In the genomic region with DNA sequence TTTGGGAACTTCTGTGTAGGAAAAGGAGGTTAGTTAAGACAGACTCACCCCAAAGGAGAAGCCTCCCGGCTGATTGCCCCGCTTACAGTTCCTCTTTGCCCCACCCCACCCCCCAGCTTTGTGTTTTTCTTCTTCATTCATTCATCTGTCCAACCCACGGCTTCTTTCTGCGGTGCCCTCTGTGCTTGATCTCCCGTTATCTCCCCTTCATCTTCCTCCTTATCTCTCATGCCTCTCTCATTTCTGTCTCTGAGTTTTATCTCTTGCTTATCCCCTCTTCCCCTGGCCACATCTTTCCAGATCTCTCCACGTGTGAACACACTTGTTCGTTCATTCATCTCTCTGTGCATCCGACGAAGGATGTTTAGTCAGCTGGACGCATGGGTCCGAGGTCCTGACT, we compare ENCODE assay signal across 16 mouse cellular contexts. TPM values are rescaled to one million over a fixed set of nuclear protein-coding genes. Genes with fewer than 3 reads are reported as not detected.
DNase-seq lines count a peak whose midpoint lies in the region; ATAC-seq and TF ChIP-seq lines count a peak whose summit lies in the region.
"Had no signal": no experiment of that assay in that cellular context is flagged by ENCODE, and none has a peak within 500 bp of the region (broad histone marks: within the 10 kb centered on the region; RNA-seq: fewer than 3 reads in every experiment).

No protein-coding gene starts in this region.

- TF ChIP-seq CTCF in liver, adult 2 months (IDR thresholded peaks at IDR 0.05; ENCODE audit: low read depth, low read length), result no peak
- no peak for TF ChIP-seq CTCF in G1E (IDR thresholded peaks at IDR 0.05; ENCODE audit: low read depth, low read length)

- peak overlapping the region; percentile 24 for H3K4me3 ChIP-seq in liver, adult 2 months (ENCODE audit: insufficient read depth, low read depth, low read length)
- H3K4me3 ChIP-seq in G1E (ENCODE audit: low read depth, low read length), result peak overlapping the region; percentile 8; the same call in 1 of the 2 replicates
- H3K4me3 ChIP-seq in embryonic facial prominence, embryonic 14.5 days (ENCODE audit: low read depth, low read length), result 0 out of 2 replicates have a peak overlapping the region, but pooled peaks have one; percentile 1
- H3K4me3 ChIP-seq: hindbrain, embryonic 10.5 days had no signal

- no peaks in the 10 kb centered on the region for H3K36me3 ChIP-seq in liver, adult 2 months (ENCODE audit: control insufficient read depth, insufficient read depth, low read length)
- H3K36me3 ChIP-seq in G1E (replicated peaks), result no peaks in the 10 kb centered on the region
- H3K36me3 ChIP-seq in embryonic facial prominence, embryonic 14.5 days (ENCODE audit: control insufficient read depth, insufficient read depth, low read length), result no peaks in the 10 kb centered on the region
- H3K36me3 ChIP-seq: hindbrain, embryonic 10.5 days had no signal

- H3K9ac ChIP-seq in liver, adult 2 months (ENCODE audit: low read depth, low read length), result no peak overlapping the region
- no peak overlapping the region for H3K9ac ChIP-seq in embryonic facial prominence, embryonic 14.5 days (ENCODE audit: low read depth, low read length)

- no peak overlapping the region for H3K27ac ChIP-seq in liver, adult 2 months (replicated peaks; ENCODE audit: insufficient read depth, low read depth, low read length)
- H3K27ac ChIP-seq in embryonic facial prominence, embryonic 14.5 days (replicated peaks; ENCODE audit: low read depth, low read length), result no peak overlapping the region
- H3K27ac ChIP-seq: hindbrain, embryonic 10.5 days had no signal

- WGBS in liver, adult 2 months, result 50% methylated on average over 11 of the region's 11 CpGs
- WGBS in embryonic facial prominence, embryonic 14.5 days, result 83% methylated on average over 11 of the region's 11 CpGs

- no peaks in the 10 kb centered on the region for H3K9me3 ChIP-seq in G1E (replicated peaks)
- no peaks in the 10 kb centered on the region for H3K9me3 ChIP-seq in embryonic facial prominence, embryonic 14.5 days (ENCODE audit: control insufficient read depth, low read length)
- H3K9me3 ChIP-seq: hindbrain, embryonic 10.5 days had no signal

- ATAC-seq in G1E (ENCODE audit: extremely low read depth, insufficient number of reproducible peaks, low FRiP score, poor library complexity, severe bottlenecking), result peak; percentile 32; the same call in 1 of the 2 replicates
- no peak for ATAC-seq in embryonic facial prominence, embryonic 14.5 days (ENCODE audit: low read depth)
- ATAC-seq in megakaryocyte, adult 5-6 weeks (ENCODE audit: poor library complexity, severe bottlenecking), result peak; percentile 16; the same call in 1 of the 2 replicates
- no peak for ATAC-seq in megakaryocyte progenitor cell, adult 5-6 weeks (replicated peaks; ENCODE audit: poor library complexity)
- ATAC-seq: midbrain, embryonic 16.5 days had no signal

- H3K79me2 ChIP-seq in liver, adult 2 months (ENCODE audit: control insufficient read depth, insufficient read depth, low read length), result no peaks in the 10 kb centered on the region

- no peak for DNase-seq in liver, adult 2 months (ENCODE audit: extremely low read depth, low read depth, low spot score)
- DNase-seq in liver, result no peak
- no peak for DNase-seq in G1E (ENCODE audit: low spot score)
- no peak for DNase-seq in embryonic facial prominence, embryonic 14.5 days (ENCODE audit: low spot score)
- no peak for DNase-seq in retina, embryonic 14.5 days (ENCODE audit: low spot score)
- DNase-seq: embryo, embryonic 11 days had no signal

- TF ChIP-seq POLR2A in liver, adult 2 months (IDR thresholded peaks at IDR 0.05; ENCODE audit: extremely low read depth, insufficient read depth, low read length), result no peak

- no peak overlapping the region for H3K4me2 ChIP-seq in embryonic facial prominence, embryonic 14.5 days (ENCODE audit: low read depth, low read length)

- no peaks in the 10 kb centered on the region; the same call in 1 of the 2 replicates for H3K27me3 ChIP-seq in liver, adult 2 months (ENCODE audit: control insufficient read depth, insufficient read depth, low read length)
- peaks cover 71% of the 10 kb centered on the region for H3K27me3 ChIP-seq in G1E (ENCODE audit: insufficient read depth, low read length)
- peaks cover 38% of the 10 kb centered on the region for H3K27me3 ChIP-seq in embryonic facial prominence, embryonic 14.5 days (replicated peaks; ENCODE audit: control insufficient read depth, insufficient read depth, low read length)

- H3K4me1 ChIP-seq in liver, adult 2 months (ENCODE audit: control insufficient read depth, insufficient read depth, low read length), result no peaks in the 10 kb centered on the region
- peaks cover 39% of the 10 kb centered on the region for H3K4me1 ChIP-seq in G1E (ENCODE audit: insufficient read depth, low read depth, low read length)
- peaks cover 1% of the 10 kb centered on the region; the same call in 1 of the 2 replicates for H3K4me1 ChIP-seq in embryonic facial prominence, embryonic 14.5 days (ENCODE audit: control insufficient read depth, insufficient read depth, low read length)

RNA-seq across cellular contexts. Expression of a gene that starts 0.7 kb away (rescaled TPM):
- total RNA-seq in liver, adult 2 months (2014; rRNA removed), result 0.13 TPM in 1 of 2 replicates, not detected in the other
- 0.15 and 0.29 TPM in 2 replicates for polyA plus RNA-seq in liver, adult 2 months (2012; rRNA removed)
- total RNA-seq in G1E (2014; fragmentation: Nextera tagmentation) (0.68 TPM in 1 of 2 replicates, not detected in the other), G1E (2017) (1.4 and 1.5 TPM in 2 replicates)
- 0.04 TPM in 1 of 2 replicates, not detected in the other for polyA plus RNA-seq in G1E (2012)
- polyA plus RNA-seq in embryonic facial prominence, embryonic 14.5 days (2014; fragmentation: Nextera tagmentation; extraction: Ambion mirVana), result 0.62 and 0.74 TPM in 2 replicates
- total RNA-seq in megakaryocyte, adult 5-6 weeks (2015), result 33.1 and 34.6 TPM in 2 replicates
- 28.2 and 30.0 TPM in 2 replicates for total RNA-seq in megakaryocyte, adult 5-6 weeks (2017)
- 18.6 and 33.2 TPM in 2 replicates for total RNA-seq in megakaryocyte progenitor cell, adult 5-6 weeks (2015)
- total RNA-seq in megakaryocyte progenitor cell, adult 5-6 weeks (2017), result 11.1 and 16.4 TPM in 2 replicates
- polyA plus RNA-seq: forebrain, embryonic 11.5 days; hindbrain, embryonic 10.5 days; midbrain, embryonic 16.5 days had no signal

RNA-seq across cellular contexts. Expression of a gene that starts 4.0 kb away (rescaled TPM):
- 0.27 TPM in 1 of 2 replicates, not detected in the other for total RNA-seq in liver, adult 2 months (2014; rRNA removed)
- polyA plus RNA-seq in liver, adult 2 months (2012; rRNA removed), result 0.06 TPM in 1 of 2 replicates, not detected in the other
- total RNA-seq in G1E (2014; fragmentation: Nextera tagmentation) (not detected in 2 replicates), G1E (2017) (0.12 TPM in 1 of 2 replicates, not detected in the other)
- polyA plus RNA-seq in G1E (2012), result not detected in 2 replicates
- 0.34 and 0.40 TPM in 2 replicates for polyA plus RNA-seq in embryonic facial prominence, embryonic 14.5 days (2014; fragmentation: Nextera tagmentation; extraction: Ambion mirVana)
- 0.11 TPM in 1 of 2 replicates, not detected in the other for total RNA-seq in megakaryocyte, adult 5-6 weeks (2015)
- 0.24 TPM in 1 of 2 replicates, not detected in the other for total RNA-seq in megakaryocyte, adult 5-6 weeks (2017)
- not detected in 2 replicates for total RNA-seq in megakaryocyte progenitor cell, adult 5-6 weeks (2015)
- total RNA-seq in megakaryocyte progenitor cell, adult 5-6 weeks (2017), result not detected in 2 replicates
- polyA plus RNA-seq: forebrain, embryonic 11.5 days; hindbrain, embryonic 10.5 days; kidney, embryonic 16.5 days had no signal

RNA-seq across cellular contexts. Expression of a gene that starts 6.9 kb away (rescaled TPM):
- total RNA-seq in liver, adult 2 months (2014; rRNA removed), result 1.8 and 3.0 TPM in 2 replicates
- 2.6 and 4.7 TPM in 2 replicates for polyA plus RNA-seq in liver, adult 2 months (2012; rRNA removed)
- not detected in 2 replicates for total RNA-seq in G1E (2014; fragmentation: Nextera tagmentation)
- 0.99 and 1.2 TPM in 2 replicates for total RNA-seq in G1E (2017)
- polyA plus RNA-seq in G1E (2012), result 0.45 and 0.78 TPM in 2 replicates
- 2.0 and 3.3 TPM in 2 replicates for polyA plus RNA-seq in embryonic facial prominence, embryonic 14.5 days (2014; fragmentation: Nextera tagmentation; extraction: Ambion mirVana)
- 11.7 and 13.3 TPM in 2 replicates for total RNA-seq in megakaryocyte, adult 5-6 weeks (2015)
- 7.3 and 11.2 TPM in 2 replicates for total RNA-seq in megakaryocyte, adult 5-6 weeks (2017)
- 0.22 and 0.81 TPM in 2 replicates for total RNA-seq in megakaryocyte progenitor cell, adult 5-6 weeks (2015)
- total RNA-seq in megakaryocyte progenitor cell, adult 5-6 weeks (2017), result 0.47 and 4.4 TPM in 2 replicates
- total RNA-seq: gastrocnemius, adult 8-10 months had no signal

RNA-seq across cellular contexts. Expression of a gene that starts 12.9 kb away (rescaled TPM):
- total RNA-seq in liver, adult 2 months (2014; rRNA removed), result 10.2 and 13.0 TPM in 2 replicates
- 5.9 and 11.8 TPM in 2 replicates for polyA plus RNA-seq in liver, adult 2 months (2012; rRNA removed)
- total RNA-seq in G1E (2014; fragmentation: Nextera tagmentation) (81.9 and 91.5 TPM in 2 replicates), G1E (2017) (391 and 521 TPM in 2 replicates)
- 7.1 and 8.0 TPM in 2 replicates for polyA plus RNA-seq in G1E (2012)
- 22.2 and 26.9 TPM in 2 replicates for polyA plus RNA-seq in embryonic facial prominence, embryonic 14.5 days (2014; fragmentation: Nextera tagmentation; extraction: Ambion mirVana)
- total RNA-seq in megakaryocyte, adult 5-6 weeks (2015), result 425 and 434 TPM in 2 replicates
- total RNA-seq in megakaryocyte, adult 5-6 weeks (2017), result 495 and 596 TPM in 2 replicates
- total RNA-seq in megakaryocyte progenitor cell, adult 5-6 weeks (2015), result 65.2 and 70.1 TPM in 2 replicates
- total RNA-seq in megakaryocyte progenitor cell, adult 5-6 weeks (2017), result 47.2 and 99.6 TPM in 2 replicates

RNA-seq across cellular contexts. Expression of a gene that starts 19.5 kb away (rescaled TPM):
- total RNA-seq in liver, adult 2 months (2014; rRNA removed), result 0.37 TPM in 1 of 2 replicates, not detected in the other
- not detected in 2 replicates for polyA plus RNA-seq in liver, adult 2 months (2012; rRNA removed)
- total RNA-seq in G1E (2014; fragmentation: Nextera tagmentation), result not detected in 2 replicates
- total RNA-seq in G1E (2017), result 0.38 and 0.52 TPM in 2 replicates
- not detected in 2 replicates for polyA plus RNA-seq in G1E (2012)
- 0.47 TPM in 1 of 2 replicates, not detected in the other for polyA plus RNA-seq in embryonic facial prominence, embryonic 14.5 days (2014; fragmentation: Nextera tagmentation; extraction: Ambion mirVana)
- 0.76 and 2.5 TPM in 2 replicates for total RNA-seq in megakaryocyte, adult 5-6 weeks (2015)
- total RNA-seq in megakaryocyte, adult 5-6 weeks (2017), result 0.88 and 4.0 TPM in 2 replicates
- not detected in 2 replicates for total RNA-seq in megakaryocyte progenitor cell, adult 5-6 weeks (2015)
- not detected in 2 replicates for total RNA-seq in megakaryocyte progenitor cell, adult 5-6 weeks (2017)
- total RNA-seq: adrenal gland, adult 2 months; gastrocnemius, adult 8-10 months; layer of hippocampus, postnatal 14 days; neutrophil, adult 5-6 weeks had no signal
- polyA plus RNA-seq: forebrain, embryonic 11.5 days had no signal

Comparison
In these comparisons a context has a peak if more than half of its experiments do, and no peak if none do; other contexts are left out.
1. ATAC-seq: peak in G1E (single experiment) and megakaryocyte, adult 5-6 weeks (single experiment); none in embryonic facial prominence, embryonic 14.5 days (single experiment) and megakaryocyte progenitor cell, adult 5-6 weeks (single experiment).
2. RNA of a gene that starts 0.7 kb away (total RNA-seq): 28.2 to 34.6 TPM in megakaryocyte, adult 5-6 weeks and 11.1 to 33.2 TPM in megakaryocyte progenitor cell, adult 5-6 weeks; 0.68 to 1.5 TPM in G1E and 0.13 TPM in liver, adult 2 months; every median in the first group is over 4 times any median in the second.
3. Peak in every context shown above with its lines, with median percentiles within 50 percentile points of each other: H3K4me3 ChIP-seq.